11 mouse cellular contexts compared by ENCODE assay signal in the genomic region with DNA sequence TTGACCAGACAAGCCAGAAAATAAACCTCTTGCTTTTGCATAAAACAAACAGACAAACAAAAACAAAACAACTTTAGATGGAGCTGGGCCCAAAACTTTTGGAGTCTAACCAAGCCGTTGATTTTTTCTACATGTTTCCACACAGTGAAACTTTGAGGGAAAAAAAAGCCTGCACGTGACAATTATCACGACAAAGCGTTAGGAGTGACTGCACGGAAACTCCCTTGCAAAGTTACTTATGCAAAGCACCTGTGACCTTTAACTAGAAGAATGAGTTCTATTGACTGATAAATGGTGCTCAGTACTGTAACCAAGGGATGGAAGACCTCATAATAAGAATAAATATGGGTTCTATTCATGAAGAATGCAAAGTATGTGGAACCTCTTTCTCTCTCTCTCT.
"Had no signal": no experiment of that assay in that cellular context is flagged by ENCODE, and none has a peak within 500 bp of the region (broad histone marks: within the 10 kb centered on the region; RNA-seq: fewer than 3 reads in every experiment).

No protein-coding gene starts in this region.

- H3K4me1 ChIP-seq: limb, embryonic 12.5 days; liver, embryonic 13.5 days; lung, embryonic 15.5 days; midbrain, embryonic 12.5 days had no signal

- H3K27ac ChIP-seq: limb, embryonic 12.5 days; liver, embryonic 13.5 days; lung, embryonic 15.5 days; midbrain, embryonic 12.5 days had no signal

- H3K36me3 ChIP-seq: limb, embryonic 12.5 days; liver, embryonic 13.5 days; lung, embryonic 15.5 days; midbrain, embryonic 12.5 days had no signal

- H3K4me3 ChIP-seq: limb, embryonic 12.5 days; liver, embryonic 13.5 days; lung, embryonic 15.5 days; midbrain, embryonic 12.5 days had no signal

- H3K27me3 ChIP-seq: limb, embryonic 12.5 days; liver, embryonic 13.5 days; lung, embryonic 15.5 days; midbrain, embryonic 12.5 days had no signal

- H3K4me2 ChIP-seq: limb, embryonic 12.5 days; liver, embryonic 13.5 days; lung, embryonic 15.5 days; midbrain, embryonic 12.5 days had no signal

- DNase-seq: kidney, postnatal 36 days; layer of hippocampus, adult 9-11 months; layer of hippocampus, postnatal 36 days; liver; liver, embryonic 13.5 days; liver, postnatal 0 days; right cerebral cortex, postnatal 25 days; thymus, postnatal 4 days had no signal

- ATAC-seq: liver, postnatal 0 days had no signal

- H3K9ac ChIP-seq: limb, embryonic 12.5 days; liver, embryonic 13.5 days; liver, postnatal 0 days; lung, embryonic 15.5 days; midbrain, embryonic 12.5 days had no signal

- H3K9me3 ChIP-seq: limb, embryonic 12.5 days; liver, embryonic 13.5 days; lung, embryonic 15.5 days; midbrain, embryonic 12.5 days had no signal
